Mouse (Mus musculus) lung, postnatal 4 days (tissue): ENCODE results near the gene Arih2.

ENCODE experiments used
- DNase-seq, 2 experiments: peaks; one replicate each; pipeline ENCODE4 v3.0.0; 2021

Arih2 gene

DNA sequence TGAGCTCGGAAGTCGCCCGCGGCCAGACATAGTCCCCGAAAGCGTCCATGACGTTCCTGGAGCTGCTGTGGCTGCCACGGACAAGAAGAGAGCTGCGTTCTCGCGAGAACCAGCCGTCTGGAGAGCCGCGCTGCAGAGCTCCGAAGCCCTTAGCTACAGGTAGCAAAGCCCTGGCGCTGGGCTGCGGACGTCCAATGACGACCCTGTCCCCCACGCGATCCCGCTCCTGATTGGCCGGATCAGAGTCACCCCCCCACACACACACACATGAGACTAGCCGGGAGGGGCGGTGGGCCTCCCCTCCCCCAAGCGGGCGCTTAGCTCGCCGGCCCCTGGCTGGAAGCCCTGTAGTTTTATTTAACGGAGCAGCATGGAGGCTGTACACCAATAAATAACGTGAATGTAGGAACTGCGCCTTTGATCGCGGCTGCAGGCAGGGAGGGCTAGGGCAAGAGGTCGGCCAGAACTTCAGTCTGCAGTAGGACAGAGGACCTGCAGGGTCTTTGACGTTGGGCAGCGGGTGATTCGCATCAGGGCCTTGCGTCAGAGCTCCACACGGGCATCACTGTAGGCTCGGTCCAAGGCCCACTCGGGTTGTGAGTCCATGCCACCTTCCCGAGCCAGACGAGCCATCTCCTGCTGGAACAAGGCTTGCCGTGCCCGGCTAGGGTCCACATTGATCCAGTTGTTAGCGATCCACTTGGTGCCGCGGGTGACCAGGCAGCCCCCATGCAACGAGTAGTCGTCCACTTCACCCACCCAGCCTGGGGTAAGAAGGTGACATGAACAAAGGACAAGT, 70.4 kb downstream of the Arih2 start, which contains the start of gene Wdr6:
Wdr6 (minus strand) TSS at position 195 of the 799 bp plus-strand sequence.
- DNase-seq: peak; percentile 93 to 98

DNA sequence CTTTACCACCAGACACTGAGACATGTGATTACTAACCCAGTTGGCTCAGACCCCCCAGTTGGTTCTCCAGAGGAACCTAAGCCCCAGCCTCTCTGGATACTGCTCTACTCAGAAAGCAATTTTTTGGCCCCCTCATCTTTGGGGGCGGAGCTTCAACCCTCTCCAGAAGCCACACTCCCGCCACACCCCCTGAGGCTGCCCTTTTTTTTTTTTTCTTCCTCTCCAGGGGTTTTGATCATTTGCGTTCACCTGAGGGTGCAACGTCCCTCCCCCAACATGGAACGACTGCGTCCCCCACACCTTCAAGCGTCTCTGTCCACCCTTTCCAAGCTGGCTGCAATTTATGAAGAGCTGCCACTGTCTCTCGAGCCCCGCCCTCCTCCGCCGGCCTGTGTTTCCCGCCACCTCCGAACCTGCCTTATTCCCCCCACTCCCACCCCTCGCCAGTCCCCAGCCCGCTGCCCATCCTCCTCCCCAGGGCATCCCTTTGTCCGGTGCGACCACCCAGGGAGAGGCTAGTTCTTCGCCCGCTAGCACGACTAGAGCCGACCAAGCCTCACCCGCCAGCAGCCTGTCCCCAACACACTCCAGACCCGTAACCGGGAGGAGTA, 71.1 kb downstream of the Arih2 start:
- DNase-seq: peak; percentile 70 to 78

DNA sequence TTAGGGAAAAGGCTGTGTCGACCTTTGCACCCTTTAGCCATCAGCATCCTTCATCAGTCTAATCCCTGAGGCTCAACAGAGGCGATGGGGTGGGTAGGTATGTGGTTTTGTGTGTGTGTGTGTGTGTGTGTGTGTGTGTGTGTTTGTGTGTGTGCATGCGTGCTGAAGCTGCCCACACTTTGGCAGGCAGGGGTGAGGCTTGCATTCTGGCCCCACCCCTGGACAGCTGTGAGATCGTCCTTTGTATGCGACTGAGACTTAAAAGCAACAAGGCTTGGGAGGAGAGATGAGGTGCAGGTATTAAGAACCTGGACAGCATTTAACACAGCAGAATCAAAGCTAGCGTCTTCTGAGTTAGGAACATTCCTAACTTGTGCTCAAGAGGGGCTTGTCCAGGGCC, 72.2 kb downstream of the Arih2 start:
- no peak for DNase-seq

DNA sequence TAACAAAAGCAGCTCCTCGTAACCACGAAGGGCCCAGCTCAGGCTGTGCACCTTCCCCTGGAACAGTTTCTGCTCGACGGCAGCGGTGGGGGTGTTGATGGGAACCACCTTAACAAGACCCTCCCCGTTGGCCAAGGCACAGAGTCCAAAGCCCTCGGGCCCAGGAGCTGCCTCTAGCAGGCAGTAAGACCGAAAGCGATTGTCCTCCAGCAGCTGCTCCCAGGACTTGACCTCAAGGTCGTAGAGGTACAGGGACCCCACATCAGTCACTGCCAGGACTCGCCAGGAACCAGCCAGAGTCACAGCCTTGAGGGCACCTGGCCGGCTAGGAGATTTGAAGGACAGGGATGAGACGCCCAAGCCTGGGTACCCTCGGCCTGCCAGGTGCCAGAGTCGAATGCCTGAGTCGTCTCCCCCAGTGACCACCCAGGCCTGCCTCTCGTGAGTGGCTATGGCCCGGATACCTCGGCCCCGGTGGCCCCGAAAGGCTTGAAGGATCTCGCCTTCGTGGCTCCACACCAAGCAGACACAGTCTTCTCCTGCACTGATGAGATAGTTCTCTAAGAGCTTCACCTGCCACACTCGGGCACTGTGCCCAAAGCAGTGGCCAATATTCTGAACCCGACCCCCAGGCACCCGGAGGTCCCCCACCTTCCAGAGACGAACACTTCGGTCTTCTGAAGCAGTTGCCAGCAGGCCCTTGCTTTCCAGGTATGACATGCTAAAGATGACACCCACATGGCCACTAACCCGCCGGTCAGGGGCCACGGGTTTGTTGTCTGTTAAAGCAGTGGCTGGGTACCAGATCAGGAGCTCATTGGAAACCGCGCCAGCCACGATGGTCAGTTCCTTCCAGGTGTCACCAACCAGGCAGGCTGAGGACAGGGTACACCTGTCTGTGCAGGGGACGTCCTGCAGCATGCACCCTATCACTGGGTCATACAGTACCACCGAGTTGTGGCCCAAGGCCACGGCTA, 73.6 kb downstream of the Arih2 start:
- no peak for DNase-seq

DNA sequence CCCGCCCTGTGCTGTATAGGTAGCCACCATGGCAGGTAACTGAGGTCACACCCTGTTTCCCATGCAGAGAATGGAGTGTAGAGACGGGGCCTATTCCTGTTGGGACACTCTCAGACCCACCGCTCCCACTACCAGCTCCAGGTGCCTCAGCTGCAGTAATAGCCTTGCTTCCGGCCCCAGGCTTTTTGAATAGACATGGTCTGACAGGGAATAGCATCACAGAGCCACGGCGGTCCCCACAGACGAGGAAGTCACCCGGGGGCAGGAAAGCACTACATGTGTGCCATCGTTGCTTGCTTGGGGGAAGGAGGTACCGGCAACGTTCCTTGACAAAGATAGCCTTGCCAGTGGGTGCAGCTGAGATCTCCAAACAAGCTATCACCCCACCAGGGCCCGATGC, 74.3 kb downstream of the Arih2 start:
- DNase-seq: no peak

DNA sequence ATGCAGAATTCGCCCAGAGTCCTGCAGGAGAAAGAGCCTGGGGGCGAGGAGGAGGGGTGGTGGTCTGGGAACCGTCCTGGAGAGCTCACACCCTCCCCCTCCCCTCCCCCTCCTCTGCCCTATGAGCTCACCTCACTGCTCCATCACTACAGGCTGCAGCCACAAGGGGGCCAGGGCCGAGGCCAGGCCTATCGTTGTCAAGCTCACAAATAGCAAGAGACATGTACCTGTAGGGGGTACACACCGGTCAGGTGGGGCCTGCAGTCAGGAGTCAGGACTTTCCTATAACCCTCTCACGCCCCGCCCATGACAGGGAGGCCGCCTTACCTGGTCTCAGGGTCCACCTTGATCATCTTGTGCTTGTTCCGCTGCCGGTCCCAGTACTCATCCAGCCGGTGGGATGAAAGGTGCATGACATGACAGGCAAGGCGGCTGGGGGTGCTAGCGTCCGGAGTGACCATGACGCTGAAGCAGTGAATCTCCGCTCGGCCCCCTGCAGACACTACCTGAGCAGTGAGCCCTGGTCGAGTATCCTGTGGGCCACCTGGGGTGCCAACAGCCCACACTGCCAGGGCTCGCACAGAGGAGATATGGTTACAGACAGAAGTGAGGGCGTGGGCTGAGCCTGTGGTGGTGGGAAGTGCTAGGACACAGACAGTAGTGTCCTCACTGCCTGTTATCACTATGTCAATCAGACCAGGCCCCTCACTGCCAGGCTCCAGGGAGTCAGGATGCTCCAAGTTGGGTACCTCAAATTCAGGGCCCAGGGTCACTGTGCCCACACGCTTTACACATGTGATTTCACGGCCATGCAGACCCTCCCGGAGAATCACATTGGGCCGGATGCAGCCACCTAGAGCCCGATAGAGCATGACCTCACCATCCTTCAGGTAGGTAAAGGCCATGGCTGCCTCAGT, 75.2 kb downstream of the Arih2 start:
- peak; percentile 76 to 78 for DNase-seq

DNA sequence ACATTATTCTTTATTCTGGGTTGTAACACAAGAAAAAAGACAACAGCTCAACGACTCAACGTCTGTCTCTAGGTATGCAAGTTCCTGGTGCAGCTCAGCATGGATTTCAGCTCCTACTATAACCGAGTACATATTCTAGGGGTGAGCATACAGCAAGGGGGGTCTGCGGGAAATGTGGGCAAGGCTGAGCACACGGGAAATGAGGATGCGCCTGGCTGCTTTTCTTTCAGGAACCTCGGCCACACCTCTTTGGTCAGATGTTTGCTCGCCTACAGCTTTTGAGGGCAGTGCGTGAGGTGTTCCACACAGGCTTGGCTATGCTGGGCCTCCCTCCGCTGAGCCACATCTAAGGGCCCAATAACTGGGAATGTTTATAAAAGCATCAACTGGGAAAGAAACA, 76.9 kb downstream of the Arih2 start:
- DNase-seq: no peak

DNA sequence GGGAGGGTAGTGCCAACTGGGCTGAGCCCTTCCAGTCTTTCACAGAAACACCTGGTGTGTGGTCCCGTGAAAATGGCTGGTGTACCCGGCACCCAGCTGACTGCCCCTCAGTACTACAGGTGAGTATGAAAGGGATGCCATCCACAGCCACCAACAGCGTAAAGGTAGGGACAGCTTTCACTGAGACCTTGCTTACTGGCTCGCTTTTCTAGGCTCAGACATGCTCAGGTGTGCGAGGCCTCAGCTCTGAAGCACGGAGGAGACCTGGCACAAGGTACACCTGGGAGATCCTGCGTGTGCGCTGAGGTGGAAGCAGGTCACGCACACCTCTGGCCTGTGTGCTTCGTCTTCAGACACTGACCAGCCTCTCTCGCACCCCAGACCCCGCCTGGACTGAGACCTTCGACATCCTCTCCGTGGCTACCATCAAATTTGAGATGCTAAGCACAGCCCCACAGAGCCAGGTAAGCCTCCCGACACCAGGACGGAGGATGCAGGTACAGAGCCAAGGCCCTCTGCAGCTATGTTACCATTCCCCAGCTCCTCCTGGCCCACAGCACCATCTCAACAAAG, 77.7 kb downstream of the Arih2 start:
- DNase-seq: no peak

DNA sequence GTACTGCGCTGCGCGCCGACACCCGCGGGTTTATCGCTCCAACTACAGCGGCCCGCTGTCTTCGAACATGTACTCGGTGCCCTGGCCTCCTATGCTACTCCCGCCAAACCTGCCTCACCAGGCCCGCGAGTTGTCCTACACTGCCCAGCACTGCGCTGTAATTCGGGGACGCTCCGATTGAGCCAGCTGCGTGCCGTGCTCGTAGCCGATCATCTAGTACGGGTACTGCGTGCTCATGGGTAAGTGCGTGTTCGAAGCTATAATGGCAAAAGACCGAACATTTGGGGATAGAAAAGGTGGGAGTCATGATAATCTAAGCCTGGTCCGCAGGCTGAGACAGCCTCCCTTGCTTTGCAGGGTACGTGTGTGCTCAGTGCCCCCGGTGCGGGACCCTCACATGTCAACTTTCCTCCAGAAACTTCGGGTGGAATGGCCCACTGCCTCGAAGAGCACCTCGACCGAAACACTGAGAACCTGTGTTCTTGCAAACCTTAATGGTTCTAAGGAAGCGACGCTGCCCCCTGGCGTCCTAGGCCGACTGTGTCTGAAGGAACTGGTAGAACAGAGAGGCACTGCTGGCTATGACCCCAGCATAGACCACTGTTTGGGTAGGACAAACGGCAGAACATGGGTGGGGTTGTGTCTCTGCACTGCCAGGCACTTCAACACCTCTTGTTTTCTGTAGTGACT, 78.8 kb downstream of the Arih2 start:
- peak; percentile 81 to 86 for DNase-seq

DNA sequence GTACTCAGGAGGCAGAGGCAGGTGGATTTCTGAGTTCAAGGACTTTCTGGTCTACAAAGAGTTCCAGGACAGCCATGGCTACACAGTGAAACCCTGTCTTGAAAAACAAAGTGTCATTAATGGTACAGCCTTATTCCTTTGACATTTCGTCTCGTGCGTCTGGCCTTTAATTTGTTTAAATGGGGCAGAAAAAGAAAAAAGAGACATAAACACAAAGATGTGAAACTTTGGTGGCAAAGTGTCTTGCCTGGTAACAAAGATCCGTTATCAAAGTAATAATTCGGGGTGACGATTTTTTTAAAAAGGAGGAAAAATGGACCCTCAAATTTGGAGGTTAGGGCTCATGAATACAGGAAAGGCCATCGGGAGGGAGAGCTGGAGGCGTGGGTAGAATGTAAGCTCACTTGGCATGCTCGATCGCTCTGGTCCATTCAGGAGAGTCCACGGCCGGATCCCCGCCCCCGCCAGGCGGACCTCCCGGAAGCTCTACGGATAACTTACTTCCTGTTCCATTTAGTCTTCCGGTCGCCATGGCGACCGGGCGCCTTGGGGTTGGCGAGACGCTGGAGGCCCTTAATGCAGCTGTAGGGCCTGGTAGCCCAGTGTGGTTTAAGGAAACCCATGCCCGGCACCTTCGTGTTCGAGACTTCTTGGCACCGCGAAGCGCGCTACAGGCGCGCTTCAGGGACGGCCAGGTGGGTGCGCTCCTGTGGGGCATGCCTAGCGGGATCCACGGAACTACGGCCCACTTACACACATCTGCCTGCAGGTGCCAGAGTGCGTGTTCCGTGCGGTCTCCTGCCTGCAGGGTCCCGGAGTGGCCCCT, 79.6 kb downstream of the Arih2 start, which contains the start of gene Dalrd3:
Dalrd3 (plus strand) TSS at position 506 of the 826 bp plus-strand sequence.
- peak; percentile 92 to 96 for DNase-seq

DNA sequence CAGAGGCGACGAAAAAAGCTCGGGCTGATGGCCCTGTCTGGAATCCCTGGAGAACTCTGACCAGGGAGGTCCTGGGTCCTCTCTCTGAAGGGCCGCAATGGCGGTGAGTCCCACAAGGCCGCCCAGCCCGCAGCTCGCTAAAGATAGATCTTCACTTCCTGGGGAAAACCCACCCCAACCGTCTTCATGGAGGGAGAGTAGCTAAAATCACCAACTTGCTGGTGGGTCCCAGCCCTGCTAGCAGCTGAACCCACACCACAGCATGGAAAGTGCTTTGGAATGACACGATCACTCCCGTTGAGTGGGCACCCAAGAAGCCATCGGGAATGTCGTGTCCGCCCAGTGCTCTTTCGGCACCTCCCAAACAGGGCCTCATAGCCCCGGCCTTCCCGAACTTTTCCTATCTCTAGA, 80.7 kb downstream of the Arih2 start:
- no peak for DNase-seq

DNA sequence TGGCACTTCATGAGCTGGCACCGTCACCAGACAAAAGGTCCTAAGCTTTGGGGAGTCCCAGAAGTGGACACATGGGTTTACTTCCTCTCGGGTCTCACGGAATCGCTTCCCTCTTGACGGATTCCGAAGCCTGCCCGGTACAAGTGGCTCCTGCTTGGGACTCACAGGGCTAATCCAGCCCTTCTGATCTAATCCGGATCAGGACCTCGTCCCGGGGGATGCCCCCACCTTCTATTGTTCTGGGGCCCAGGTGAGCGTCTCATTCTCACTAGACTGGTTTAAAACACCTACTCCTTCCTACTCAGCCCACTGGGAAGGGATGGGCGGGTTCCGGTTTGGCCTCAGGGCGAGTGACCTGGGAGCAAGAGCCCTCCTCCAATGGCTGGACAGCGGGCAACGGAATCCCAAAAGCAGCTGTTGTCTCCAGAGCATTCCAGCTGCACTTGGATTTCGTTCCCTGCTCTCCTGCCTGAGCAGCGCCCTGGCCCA, 81.2 kb downstream of the Arih2 start:
- peak in 1 of 2 experiments; percentile 57 for DNase-seq

DNA sequence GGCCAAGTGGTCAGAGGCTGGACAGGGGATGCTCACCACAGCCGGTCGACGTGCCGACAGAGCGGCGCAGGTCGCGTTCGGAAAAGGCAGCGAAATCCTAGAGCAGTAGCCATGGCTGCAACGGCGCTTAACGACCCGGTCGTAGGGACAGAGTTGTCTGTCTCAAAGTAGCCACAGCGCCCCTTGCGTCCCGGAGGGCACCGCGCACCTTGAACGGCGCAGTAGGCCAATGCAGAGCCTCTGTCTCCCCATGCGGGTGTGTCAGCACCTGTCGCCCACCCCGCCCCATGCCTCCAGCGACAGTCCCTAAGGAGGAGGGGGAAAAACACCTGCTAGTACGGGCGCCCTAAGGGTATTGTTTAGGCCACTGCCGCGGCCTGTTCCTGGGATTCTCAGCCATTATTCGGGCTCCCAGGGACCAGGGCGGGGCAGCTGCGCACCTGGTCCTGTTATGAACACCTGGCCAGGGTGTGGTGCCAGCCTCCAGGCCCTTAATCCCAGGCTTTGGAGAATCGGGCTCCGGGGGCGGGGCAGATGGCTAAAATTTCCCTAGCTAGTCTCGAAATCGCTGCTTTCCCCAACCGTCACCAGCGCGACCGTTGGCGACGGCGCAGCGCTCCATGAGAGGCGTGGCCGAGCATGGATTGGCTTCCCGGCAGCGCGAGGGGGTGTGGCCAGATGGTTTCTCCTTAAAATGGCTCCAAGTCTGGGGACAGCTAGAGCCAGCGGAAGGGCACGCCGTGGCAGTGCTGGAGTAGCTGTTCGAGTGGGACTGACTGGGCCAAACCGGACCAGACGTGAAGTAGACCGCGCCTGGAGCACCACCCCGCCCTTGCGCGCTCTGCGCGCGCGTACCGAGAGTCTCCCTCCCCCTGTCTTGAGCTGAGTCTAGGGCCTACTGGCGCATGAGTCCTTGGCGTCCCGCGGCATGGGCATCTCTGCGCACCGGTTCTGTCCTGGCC, 82.1 kb downstream of the Arih2 start, which contains the start of gene Ndufaf3:
Ndufaf3 (minus strand) TSS at position 620 of the 962 bp plus-strand sequence.
- peak; percentile 97 for DNase-seq

DNA sequence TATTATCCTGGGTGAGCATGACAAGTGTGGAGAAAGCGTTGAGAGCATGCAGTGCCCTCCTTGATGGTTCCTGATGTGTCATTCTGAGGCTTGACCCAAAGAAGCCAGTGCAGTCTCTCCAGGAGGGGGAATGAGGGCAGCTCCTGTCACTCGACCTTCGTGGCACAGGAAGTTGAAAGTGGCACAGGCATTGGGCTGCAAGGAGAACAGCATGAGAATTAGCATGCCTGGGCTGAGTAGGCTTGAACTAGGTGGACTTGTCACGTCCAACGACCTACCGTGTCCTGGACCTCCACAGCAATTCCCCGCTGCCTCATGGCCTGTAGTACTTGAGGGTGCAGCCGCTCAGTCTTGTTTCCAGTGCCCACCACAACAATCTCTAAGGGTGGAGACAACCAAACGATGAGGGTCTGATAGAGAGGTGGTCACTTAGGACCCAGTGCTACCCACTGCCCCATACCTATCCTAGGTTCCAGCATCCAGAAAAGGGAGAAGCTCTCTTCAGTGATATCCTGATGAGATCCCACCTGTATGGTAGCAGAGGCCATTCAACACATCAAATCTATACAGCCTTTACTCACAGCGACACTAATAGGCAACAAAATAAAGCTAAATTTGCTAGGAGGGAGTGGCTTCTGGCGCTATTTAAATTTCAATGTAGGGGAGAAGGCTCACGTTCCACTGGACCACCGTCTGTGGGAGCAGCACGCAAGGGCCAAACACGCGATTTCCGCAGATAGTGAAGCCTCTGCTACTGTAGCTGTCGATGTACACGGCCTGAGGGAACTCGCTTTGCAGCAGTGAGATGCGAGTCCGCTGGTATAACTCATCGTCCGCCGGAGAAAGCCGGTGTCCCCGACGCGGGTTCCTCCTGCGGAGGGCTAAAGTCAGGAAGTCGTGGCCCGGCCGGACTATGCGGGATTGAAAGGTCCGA, 83.0 kb downstream of the Arih2 start:
- DNase-seq: no peak

DNA sequence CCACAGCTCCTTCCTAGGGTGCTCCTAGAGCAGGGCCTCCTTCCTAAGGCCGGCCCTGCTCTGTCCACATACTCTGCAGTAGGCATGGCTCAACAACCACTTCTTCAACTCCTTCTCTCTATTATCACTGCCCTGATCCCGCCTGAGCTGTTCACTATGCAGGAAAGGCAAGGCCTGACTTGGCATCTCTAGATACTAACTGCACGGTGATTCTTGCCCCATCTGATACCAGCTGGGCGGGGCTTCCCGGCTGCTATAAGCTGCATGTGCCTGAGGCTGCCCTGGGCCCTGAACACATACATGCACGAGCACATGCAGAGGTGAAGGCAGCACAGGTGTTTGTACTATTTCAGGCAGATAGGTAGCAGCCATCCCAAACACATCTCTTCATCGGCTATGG, 85.1 kb downstream of the Arih2 start:
- DNase-seq: no peak

DNA sequence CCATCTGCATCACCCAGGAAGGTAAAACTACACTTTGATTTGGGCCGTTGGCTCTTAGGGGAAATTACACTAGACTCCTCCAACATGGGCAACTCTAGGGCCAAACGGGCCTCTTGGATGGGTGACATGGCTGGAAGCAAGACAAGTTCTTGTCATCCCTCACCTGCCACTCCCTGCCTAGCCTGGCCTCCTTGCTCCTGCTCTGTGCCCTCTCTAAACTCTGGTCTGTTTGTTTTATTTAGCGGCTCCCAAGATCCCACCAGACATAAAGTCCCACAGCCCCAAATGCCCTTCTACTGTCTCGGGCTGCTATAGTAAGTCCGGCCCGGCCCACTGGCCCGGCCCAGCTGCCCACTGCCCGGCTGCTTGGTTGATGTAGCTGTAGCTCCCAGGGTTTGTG, 85.5 kb downstream of the Arih2 start:
- DNase-seq: no peak

DNA sequence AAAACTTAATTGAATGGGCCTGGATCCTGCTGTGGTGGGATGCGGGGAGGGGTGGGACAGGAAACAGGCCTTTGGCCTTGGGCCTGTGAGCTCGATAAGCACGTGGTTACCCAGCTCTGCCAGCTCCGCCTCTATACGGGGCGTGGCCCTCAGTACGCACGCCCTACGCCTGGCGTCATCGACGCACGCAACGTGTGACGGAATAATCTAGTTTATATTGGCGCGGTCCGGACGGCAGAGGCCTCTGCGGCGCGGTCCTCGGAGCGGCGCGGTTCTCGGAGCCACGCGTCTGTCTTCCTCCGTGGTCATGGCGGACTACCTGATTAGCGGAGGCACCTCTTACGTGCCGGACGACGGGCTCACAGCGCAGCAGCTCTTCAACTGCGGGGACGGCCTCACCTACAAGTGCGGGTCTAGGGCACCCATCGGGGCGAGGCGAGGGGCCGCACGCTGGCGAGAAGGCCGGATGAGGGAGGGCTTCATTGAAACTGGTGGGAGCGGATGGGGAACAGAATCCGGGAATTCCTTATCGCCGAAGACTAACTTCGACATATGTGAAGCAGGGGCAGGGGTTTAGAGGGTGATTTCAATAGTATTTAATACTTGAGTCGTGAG, 88.9 kb downstream of the Arih2 start, which contains the start of gene Impdh2:
Impdh2 (plus strand) TSS at position 60 of the 615 bp plus-strand sequence.
- peak; percentile 96 to 98 for DNase-seq
